Mouse (Mus musculus) hindbrain, embryonic 10.5 days (tissue): ENCODE measurements at regions not wholly inside any gene's neighbourhood (a gene's known extent, or its start where the extent isn't known, plus 50 kb on each side); places are given as distances from the start of the nearest gene placed in this dataset.

Source experiments
- DNase-seq: peaks from one replicate; pipeline ENCODE4 v3.0.0-alpha.2; 2017; ENCODE audit warnings: low spot score
- H3K27ac ChIP-seq: fragments of 300-500 bp; sonication (generic); 2 replicates; pipeline ENCODE4 v1.5.1; 2016; ENCODE audit warnings: mild to moderate bottlenecking, moderate library complexity
- H3K27me3 ChIP-seq: fragments of 300-500 bp; sonication (generic); 2 replicates; pipeline ENCODE4 v1.6.1; 2016; ENCODE audit warnings: mild to moderate bottlenecking; ENCODE audit not compliant: poor library complexity, insufficient read depth, severe bottlenecking
- H3K36me3 ChIP-seq: fragments of 300-500 bp; sonication (generic); 2 replicates; pipeline ENCODE4 v1.6.1; 2016; ENCODE audit warnings: mild to moderate bottlenecking, moderate library complexity
- H3K4me1 ChIP-seq: fragments of 300-500 bp; sonication (generic); replicated peaks from 2 replicates; pipeline ENCODE4 v1.6.1; 2016; ENCODE audit warnings: mild to moderate bottlenecking
- H3K4me3 ChIP-seq: fragments of 300-500 bp; sonication (generic); 2 replicates; pipeline ENCODE4 v1.5.1; 2016; ENCODE audit warnings: mild to moderate bottlenecking, moderate library complexity
- H3K9me3 ChIP-seq: fragments of 300-500 bp; sonication (generic); 2 replicates; pipeline ENCODE4 v1.6.1; 2016; ENCODE audit warnings: mild to moderate bottlenecking, moderate library complexity
- WGBS: fragments of 180-500 bp; shearing (Covaris S2); methylation state at CpG from one replicate; pipeline ENCODE4 v1.1.7; 2016; 5-methylcytosine and 5-hydroxymethylcytosine counted together

GRCm38 (mm10) chr9:34348442-34348841 lies 137.3 kb upstream of the Kirrel3 start:
- Histone ChIP-seq H3K36me3 (no peaks in the 10 kb centered on the region), H3K4me3 (no peak overlapping the region), H3K4me1 (no peaks in the 10 kb centered on the region), H3K27me3 (no peaks in the 10 kb centered on the region), H3K9me3 (no peaks in the 10 kb centered on the region), H3K27ac (no peak overlapping the region)
- 82% methylated on average over 2 of the region's 2 CpGs for WGBS
- DNase-seq = no peak

GRCm38 (mm10) chr9:34349997-34350396 lies 135.7 kb upstream of the Kirrel3 start:
- H3K9me3 ChIP-seq = no peaks in the 10 kb centered on the region

GRCm38 (mm10) chr9:34353744-34354143 lies 131.9 kb upstream of the Kirrel3 start:
- Histone ChIP-seq H3K36me3 (no peaks in the 10 kb centered on the region), H3K4me1 (no peaks in the 10 kb centered on the region), H3K27ac (no peak overlapping the region), H3K27me3 (no peaks in the 10 kb centered on the region), H3K4me3 (no peak overlapping the region), H3K9me3 (no peaks in the 10 kb centered on the region)
- WGBS = 87% methylated on average over 9 of the region's 9 CpGs
- DNase-seq = no peak

More at GRCm38 (mm10) chr9:34349997-34350396, 135.7 kb upstream of the Kirrel3 start:
- Histone ChIP-seq H3K4me3 (no peak overlapping the region), H3K27ac (no peak overlapping the region), H3K4me1 (no peaks in the 10 kb centered on the region), H3K27me3 (no peaks in the 10 kb centered on the region), H3K36me3 (no peaks in the 10 kb centered on the region)
- 84% methylated on average over 3 of the region's 3 CpGs for WGBS
- no peak for DNase-seq

GRCm38 (mm10) chr9:34354723-34355316 lies 130.9 kb upstream of the Kirrel3 start:
- DNase-seq = no peak
- no peaks in the 10 kb centered on the region for H3K4me1 ChIP-seq
- no peaks in the 10 kb centered on the region for H3K27me3 ChIP-seq
- 74% methylated on average over 6 of the region's 6 CpGs for WGBS
- no peaks in the 10 kb centered on the region for H3K36me3 ChIP-seq
- no peak overlapping the region for H3K27ac ChIP-seq
- no peaks in the 10 kb centered on the region for H3K9me3 ChIP-seq
- H3K4me3 ChIP-seq = no peak overlapping the region

GRCm38 (mm10) chr9:34370686-34371398 lies 114.9 kb upstream of the Kirrel3 start:
- Histone ChIP-seq H3K4me3 (no peak overlapping the region), H3K9me3 (no peaks in the 10 kb centered on the region), H3K27me3 (no peaks in the 10 kb centered on the region), H3K4me1 (peaks cover 8% of the 10 kb centered on the region; the same call in 1 of the 2 replicates), H3K27ac (no peak overlapping the region), H3K36me3 (no peaks in the 10 kb centered on the region)
- WGBS = 86% methylated on average over 4 of the region's 4 CpGs
- no peak for DNase-seq

- Histone ChIP-seq H3K27ac (no peak overlapping the region), H3K9me3 (no peaks in the 10 kb centered on the region), H3K36me3 (no peaks in the 10 kb centered on the region), H3K4me3 (no peak overlapping the region), H3K4me1 (peaks cover 8% of the 10 kb centered on the region; the same call in 1 of the 2 replicates), H3K27me3 (no peaks in the 10 kb centered on the region)
- WGBS = 50% methylated on average over 1 of the region's 1 CpGs
- DNase-seq = no peak
These were observed 110.5 kb upstream of the Kirrel3 start for GRCm38 (mm10) chr9:34375187-34375586.

- Histone ChIP-seq H3K27me3 (no peaks in the 10 kb centered on the region), H3K27ac (no peak overlapping the region), H3K4me3 (no peak overlapping the region), H3K36me3 (no peaks in the 10 kb centered on the region), H3K4me1 (peaks cover 17% of the 10 kb centered on the region; the same call in 1 of the 2 replicates), H3K9me3 (no peaks in the 10 kb centered on the region)
- 86% methylated on average over 3 of the region's 3 CpGs for WGBS
- no peak for DNase-seq
These were observed 105.7 kb upstream of the Kirrel3 start for GRCm38 (mm10) chr9:34380008-34380407.

GRCm38 (mm10) chr9:34381601-34382000 lies 104.1 kb upstream of the Kirrel3 start:
- Histone ChIP-seq H3K4me1 (peaks cover 10% of the 10 kb centered on the region; the same call in 1 of the 2 replicates), H3K27ac (no peak overlapping the region), H3K4me3 (no peak overlapping the region), H3K36me3 (no peaks in the 10 kb centered on the region), H3K9me3 (no peaks in the 10 kb centered on the region), H3K27me3 (no peaks in the 10 kb centered on the region)
- no peak for DNase-seq
- 87% methylated on average over 3 of the region's 3 CpGs for WGBS

GRCm38 (mm10) chr9:34382208-34382607 lies 103.5 kb upstream of the Kirrel3 start:
- no peaks in the 10 kb centered on the region for H3K27me3 ChIP-seq
- peaks cover 10% of the 10 kb centered on the region; the same call in 1 of the 2 replicates for H3K4me1 ChIP-seq
- no peak overlapping the region for H3K4me3 ChIP-seq
- WGBS = 27% methylated on average over 1 of the region's 1 CpGs
- DNase-seq = no peak
- H3K9me3 ChIP-seq = no peaks in the 10 kb centered on the region
- no peaks in the 10 kb centered on the region for H3K36me3 ChIP-seq
- no peak overlapping the region for H3K27ac ChIP-seq

- no peaks in the 10 kb centered on the region for H3K9me3 ChIP-seq
- 84% methylated on average over 4 of the region's 4 CpGs for whole genome bisulfite sequencing
- H3K4me3 ChIP-seq = no peak overlapping the region
- H3K4me1 ChIP-seq = peaks cover 10% of the 10 kb centered on the region; the same call in 1 of the 2 replicates
- H3K27ac ChIP-seq = no peak overlapping the region
- no peaks in the 10 kb centered on the region for H3K36me3 ChIP-seq
- no peak for DNase-seq
- no peaks in the 10 kb centered on the region for H3K27me3 ChIP-seq
These were observed 99.6 kb upstream of the Kirrel3 start for GRCm38 (mm10) chr9:34386071-34386470.

GRCm38 (mm10) chr9:34393042-34393441 lies 92.7 kb upstream of the Kirrel3 start:
- no peak for DNase-seq
- H3K27me3 ChIP-seq = no peaks in the 10 kb centered on the region
- no peak overlapping the region for H3K4me3 ChIP-seq
- WGBS = 81% methylated on average over 6 of the region's 6 CpGs
- 0 out of 2 replicates have a peak, but pooled peaks cover 14% of the 10 kb centered on the region for H3K4me1 ChIP-seq
- no peak overlapping the region for H3K27ac ChIP-seq
- no peaks in the 10 kb centered on the region for H3K36me3 ChIP-seq
- H3K9me3 ChIP-seq = no peaks in the 10 kb centered on the region

- DNase-seq = no peak
- 51% methylated on average over 6 of the region's 6 CpGs for WGBS
- Histone ChIP-seq H3K9me3 (no peaks in the 10 kb centered on the region), H3K27me3 (no peaks in the 10 kb centered on the region), H3K4me1 (0 out of 2 replicates have a peak, but pooled peaks cover 14% of the 10 kb centered on the region), H3K27ac (no peak overlapping the region; the same call in 1 of the 2 replicates), H3K36me3 (no peaks in the 10 kb centered on the region), H3K4me3 (no peak overlapping the region)
These were observed 89.6 kb upstream of the Kirrel3 start for GRCm38 (mm10) chr9:34395839-34396804.
